Mouse (Mus musculus): Measurements from ENCODE around the gene Ngb.

Ngb gene

GRCm38 (mm10) chr12:87091916-87092315, 10.4 kb downstream of the Ngb start:
- no peak for DNase-seq (ENCODE audit: low read depth)

DNA sequence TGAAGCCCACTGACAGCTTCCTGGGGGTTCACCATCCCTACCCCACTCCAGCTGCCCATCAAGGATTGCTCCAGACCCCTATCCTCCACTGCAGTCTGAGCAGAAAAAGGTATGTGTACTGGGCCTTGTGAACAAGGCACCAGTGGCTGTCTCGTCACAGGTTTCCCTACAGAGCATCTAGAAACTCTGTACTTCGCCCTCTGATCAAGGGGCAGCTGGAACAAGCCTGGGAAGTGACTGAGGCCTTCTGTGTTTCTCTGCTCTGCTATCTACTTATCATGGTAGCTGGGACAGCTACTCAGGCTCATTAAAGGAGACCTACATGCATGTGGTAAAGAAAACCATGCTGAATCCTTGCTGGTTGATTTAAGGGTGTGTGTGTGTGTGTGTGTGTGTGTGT, 12.6 kb downstream of the Ngb start:
- DNase-seq (ENCODE audit: low read depth), result no peak

GRCm38 (mm10) chr12:87089255-87089654, 13.1 kb downstream of the Ngb start:
- DNase-seq (ENCODE audit: low read depth), result no peak

GRCm38 (mm10) chr12:87088331-87088730, 14.0 kb downstream of the Ngb start:
- DNase-seq (ENCODE audit: low read depth), result peak; percentile 53

DNA sequence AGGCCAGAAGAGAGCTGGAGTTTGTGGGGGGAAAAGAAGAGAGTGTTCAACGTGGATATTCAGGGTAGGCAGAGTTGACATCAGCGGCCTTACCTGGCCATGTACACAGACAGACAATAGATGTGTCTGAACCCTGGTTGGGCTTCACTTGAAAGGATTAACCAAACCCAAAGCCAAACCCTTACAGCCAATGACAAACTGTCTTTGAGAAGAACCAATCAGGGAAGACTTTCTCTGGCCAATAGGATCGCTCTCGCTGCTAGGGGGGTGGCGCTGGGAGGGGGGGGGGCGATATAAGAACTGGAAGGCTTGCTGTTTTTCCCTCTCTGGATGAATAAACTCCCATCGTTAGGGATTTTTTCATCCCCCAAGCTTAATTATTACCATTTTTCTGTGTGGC, 15.1 kb downstream of the Ngb start:
- no peak for DNase-seq (ENCODE audit: low read depth)

- DNase-seq (ENCODE audit: low read depth), result no peak
Observed at GRCm38 (mm10) chr12:87082797-87083196, 19.5 kb downstream of the Ngb start.

- DNase-seq (ENCODE audit: low read depth), result peak; percentile 12
Observed at GRCm38 (mm10) chr12:87076610-87077009, 25.7 kb downstream of the Ngb start.

DNA sequence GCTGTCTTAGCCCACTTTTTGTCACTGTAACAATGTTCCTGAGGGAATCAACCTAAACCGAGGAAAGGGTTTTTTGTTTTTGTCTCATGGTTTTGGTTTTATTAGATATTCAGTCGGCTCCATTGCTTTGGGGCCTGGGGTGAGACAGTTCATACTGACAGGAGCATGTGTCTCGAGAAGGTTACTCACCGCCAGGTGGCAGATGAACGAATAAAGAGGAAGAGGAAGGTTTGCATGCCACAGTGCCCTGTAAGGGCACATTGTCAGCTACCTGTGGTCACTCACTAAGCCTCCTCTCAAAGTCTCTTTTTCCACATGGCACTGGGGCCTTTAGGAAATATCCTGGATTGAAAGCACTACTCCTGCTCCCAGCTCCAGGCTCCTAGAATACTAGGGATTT, 31.8 kb downstream of the Ngb start:
- DNase-seq (ENCODE audit: low read depth), result peak; percentile 7

DNA sequence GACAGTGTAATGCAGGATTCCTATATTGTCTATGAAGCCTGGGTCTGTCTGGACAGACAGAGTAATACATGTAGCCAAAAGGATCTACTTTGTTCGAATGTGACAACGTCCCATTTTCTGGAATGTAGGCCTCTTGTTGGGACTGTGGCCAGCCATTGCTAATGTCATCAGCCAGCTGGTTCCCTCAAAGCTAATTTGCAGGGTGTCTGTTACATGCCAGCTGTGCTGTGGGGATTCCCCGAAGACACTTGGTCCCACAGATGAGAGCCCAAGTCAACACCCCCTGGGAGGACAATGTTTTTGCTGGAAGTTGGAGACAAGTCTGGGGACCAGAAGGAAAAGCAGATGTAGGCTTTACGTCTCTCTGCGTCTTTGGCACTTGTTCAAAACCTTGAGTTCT, 35.9 kb downstream of the Ngb start:
- DNase-seq (ENCODE audit: low read depth), result no peak

GRCm38 (mm10) chr12:87065446-87065845, 36.9 kb downstream of the Ngb start:
- no peak for DNase-seq (ENCODE audit: low read depth)

- DNase-seq (ENCODE audit: low read depth), result no peak
Observed at GRCm38 (mm10) chr12:87057066-87057465, 45.3 kb downstream of the Ngb start.

- DNase-seq (ENCODE audit: low read depth), result no peak
Observed at GRCm38 (mm10) chr12:87054873-87055272, 47.5 kb downstream of the Ngb start.

DNA sequence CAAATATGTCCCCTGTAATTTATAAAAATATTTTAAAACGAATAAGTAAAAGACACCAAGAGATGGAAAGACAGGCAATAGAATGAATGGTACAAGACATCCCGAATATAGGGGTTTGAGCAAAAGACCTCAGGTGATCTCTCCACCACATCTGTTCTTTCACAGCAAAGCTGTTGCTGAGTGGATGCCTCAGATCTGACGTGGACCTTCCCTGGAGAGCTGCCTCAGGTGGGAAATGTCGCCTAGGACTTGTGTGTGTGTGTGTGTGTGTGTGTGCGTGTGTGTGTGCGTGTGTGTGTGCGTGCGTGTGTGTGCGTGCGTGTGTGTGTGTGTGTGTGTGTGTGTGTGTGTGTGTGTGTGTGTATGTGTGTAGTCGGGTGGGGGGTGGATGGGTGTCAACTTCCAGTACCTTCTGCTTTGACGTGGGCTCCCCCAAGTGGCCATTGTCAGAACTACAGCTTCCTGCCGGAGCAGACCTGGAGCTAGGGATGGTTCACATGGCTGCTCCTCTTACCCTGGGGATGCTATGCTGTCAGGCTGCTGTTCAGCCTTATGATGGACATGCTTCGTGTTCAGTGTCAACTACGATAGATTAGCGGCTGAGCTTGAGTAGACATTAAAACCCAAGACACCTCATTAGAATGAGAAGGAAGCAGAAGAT, 49.5 kb downstream of the Ngb start:
- DNase-seq (ENCODE audit: low read depth), result peak; percentile 70

DNA sequence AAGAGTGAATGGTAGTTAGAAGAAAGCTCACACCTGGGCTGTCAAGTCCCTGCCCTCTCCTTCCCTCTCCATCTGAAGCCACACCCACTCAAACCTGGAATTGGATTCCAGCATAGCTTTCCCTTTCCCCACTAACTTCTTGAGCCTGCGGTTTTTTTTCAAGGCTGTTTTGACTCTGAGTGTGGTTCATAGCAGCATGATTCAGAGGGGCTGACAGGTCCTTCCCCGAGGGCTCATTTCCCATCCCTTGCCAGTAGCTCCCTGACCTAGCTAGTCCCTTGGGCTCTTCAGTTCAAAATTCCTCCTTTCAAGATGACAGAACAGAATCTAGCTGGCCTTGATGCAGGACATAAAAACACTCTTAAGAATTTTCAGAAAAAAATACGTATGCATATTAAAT, 54.8 kb downstream of the Ngb start:
- DNase-seq (ENCODE audit: low read depth), result no peak

Measured in induced T-regulatory cell, adult 2 months (primary cell).